Mouse (Mus musculus) small intestine, adult 2 months (tissue): ENCODE measurements around the gene Ccm2l.

Experiments
- CTCF ChIP-seq: fragments of 200-500 bp; IDR thresholded peaks from 2 replicates; pipeline ENCODE4 v1.5.1; 2012; ENCODE audit warnings: low read depth, mild to moderate bottlenecking, control low read depth, inconsistent platforms, low read length, moderate library complexity, mixed read lengths; ENCODE audit not compliant: insufficient replicate concordance, insufficient read length; ENCODE audit errors: extremely low read depth
- POLR2A ChIP-seq: fragments of 200-500 bp; IDR thresholded peaks from 2 replicates; pipeline ENCODE4 v1.6.1; 2012; ENCODE audit warnings: low read depth, mild to moderate bottlenecking, control low read depth, inconsistent platforms, low read length, moderate library complexity

- TF ChIP-seq POLR2A, result no peak
- TF ChIP-seq CTCF, result no peak
Measured at GRCm38 (mm10) chr2:153063394-153063793, 2.4 kb upstream of the Ccm2l start.
